Comparison of ENCODE assay signal across 9 mouse cellular contexts in genomic region chr11:49764639-49765299, GRCm38 (mm10). TPM values are rescaled to one million over a fixed set of nuclear protein-coding genes. Genes with fewer than 3 reads are reported as not detected.
A peak's percentile ranks its signal among the peaks of the same experiment; 100 is the strongest.
DNase-seq lines count a peak whose midpoint lies in the region; ATAC-seq lines count a peak whose summit lies in the region.
"Had no signal": no experiment of that assay in that cellular context is flagged by ENCODE, and none has a peak within 500 bp of the region (broad histone marks: within the 10 kb centered on the region; RNA-seq: fewer than 3 reads in every experiment).

No protein-coding gene starts in this region.

- intact Hi-C loops in left cerebral cortex, postnatal 36 days (cut with DNase I) = no loop called here

- DNase-seq in spleen, postnatal 36 days (ENCODE audit: low spot score in 2 of 2) = peak; percentile 18 to 24
- DNase-seq in spleen, postnatal 14 days (ENCODE audit: low spot score in 2 of 2) = no peak
- peak; percentile 84 for DNase-seq in heart, adult 8-10 months (ENCODE audit: low spot score)
- DNase-seq in frontal cortex, adult 2 months (ENCODE audit: extremely low spot score in 1 of 2, low spot score in 1 of 2) = no peak
- DNase-seq in left cerebral cortex, postnatal 36 days (ENCODE audit: low spot score in 2 of 2) = no peak

- H3K4me3 ChIP-seq in kidney, embryonic 15.5 days (replicated peaks) = no peak overlapping the region
- H3K4me3 ChIP-seq: erythroblast, embryonic 14.5 days had no signal

- ATAC-seq in common myeloid progenitor, adult 5-6 weeks (replicated peaks; ENCODE audit: low read depth, poor library complexity, severe bottlenecking) = peak; percentile 37; the same call in 1 of the 2 replicates
- ATAC-seq in kidney, embryonic 15.5 days (replicated peaks; ENCODE audit: low FRiP score) = peak; percentile 92
- peak; percentile 45 for ATAC-seq in megakaryocyte progenitor cell, adult 5-6 weeks (replicated peaks; ENCODE audit: poor library complexity)

- peak overlapping the region; percentile 71 for H3K27ac ChIP-seq in kidney, embryonic 15.5 days

- peaks cover 18% of the 10 kb centered on the region for H3K4me1 ChIP-seq in kidney, embryonic 15.5 days

- H3K4me2 ChIP-seq in kidney, embryonic 15.5 days = peak overlapping the region; percentile 9; the same call in 1 of the 2 replicates

- no peaks in the 10 kb centered on the region for H3K27me3 ChIP-seq in kidney, embryonic 15.5 days

- no peak overlapping the region for H3K9ac ChIP-seq in kidney, embryonic 15.5 days

- no peaks in the 10 kb centered on the region for H3K9me3 ChIP-seq in kidney, embryonic 15.5 days (replicated peaks)

- 20% methylated on average over 8 of the region's 8 CpGs for WGBS in kidney, embryonic 15.5 days

- H3K36me3 ChIP-seq in kidney, embryonic 15.5 days = no peaks in the 10 kb centered on the region

RNA-seq across cellular contexts. Expression of gene Gfpt2, which starts 29.2 kb away (rescaled TPM):
- 0.97 and 2.5 TPM in 2 replicates for total RNA-seq in common myeloid progenitor, adult 5-6 weeks (2017)
- total RNA-seq in heart, adult 8-10 months (2022) = 10 to 100 TPM in 1 of 4 experiments, 1 to 10 TPM in 3; 6.6 to 12.9 (median 8.8) TPM
- 12.4 and 13.8 TPM in 2 replicates for polyA plus RNA-seq in kidney, embryonic 15.5 days (2015; fragmentation: Nextera tagmentation; extraction: Ambion mirVana)
- 0.24 and 0.39 TPM in 2 replicates for total RNA-seq in megakaryocyte progenitor cell, adult 5-6 weeks (2015)
- 0.37 TPM in 1 of 2 replicates, not detected in the other for total RNA-seq in megakaryocyte progenitor cell, adult 5-6 weeks (2017)
- polyA plus RNA-seq in frontal cortex, adult 2 months (2012; rRNA removed) = 12.5 and 13.0 TPM in 2 replicates
- total RNA-seq in left cerebral cortex, postnatal 36 days (2021) = 1 to 10 TPM; 7.6 to 8.0 TPM
- polyA plus RNA-seq: erythroblast, embryonic 14.5 days had no signal

RNA-seq across cellular contexts. Expression of gene Cnot6, which starts 52.2 kb away (rescaled TPM):
- 96.7 and 119 TPM in 2 replicates for total RNA-seq in common myeloid progenitor, adult 5-6 weeks (2017)
- total RNA-seq in heart, adult 8-10 months (2022) = 10 to 100 TPM; 18.1 to 21.6 (median 20.2) TPM
- polyA plus RNA-seq in kidney, embryonic 15.5 days (2015; fragmentation: Nextera tagmentation; extraction: Ambion mirVana) = 67.1 and 70.8 TPM in 2 replicates
- 78.8 and 89.8 TPM in 2 replicates for total RNA-seq in megakaryocyte progenitor cell, adult 5-6 weeks (2015)
- 52.2 and 59.1 TPM in 2 replicates for total RNA-seq in megakaryocyte progenitor cell, adult 5-6 weeks (2017)
- 35.1 and 36.4 TPM in 2 replicates for polyA plus RNA-seq in frontal cortex, adult 2 months (2012; rRNA removed)
- 10 to 100 TPM; 44.3 to 55.0 TPM for total RNA-seq in left cerebral cortex, postnatal 36 days (2021)

Comparison
In these comparisons a context has a peak if more than half of its experiments do, and no peak if none do; other contexts are left out.
1. DNase-seq: peak in spleen, postnatal 36 days (2 of 2) and heart, adult 8-10 months (single experiment); none in spleen, postnatal 14 days (0 of 2), frontal cortex, adult 2 months (0 of 2) and left cerebral cortex, postnatal 36 days (0 of 2).
2. ATAC-seq: peak in every context shown above with its lines; median percentile 92 in kidney, embryonic 15.5 days; 45 in megakaryocyte progenitor cell, adult 5-6 weeks; 37 in common myeloid progenitor, adult 5-6 weeks.